Mouse (Mus musculus): ENCODE data around the gene Acvrl1.
A peak's percentile ranks its signal among the peaks of the same experiment; 100 is the strongest.

Gene Acvrl1

GRCm38 (mm10) chr15:101144176-101144575, 15.9 kb downstream of the Acvrl1 start:
- no peak for DNase-seq

- DNase-seq, result no peak
These were observed 16.5 kb downstream of the Acvrl1 start for GRCm38 (mm10) chr15:101144779-101145178.

- DNase-seq, result peak; percentile 97 to 98
These were observed 17.2 kb downstream of the Acvrl1 start for GRCm38 (mm10) chr15:101145424-101146099.

- no peak for DNase-seq
These were observed 18.0 kb downstream of the Acvrl1 start for GRCm38 (mm10) chr15:101146100-101146965.

GRCm38 (mm10) chr15:101147115-101147909, 19.0 kb downstream of the Acvrl1 start:
- no peak for DNase-seq

- no peak for DNase-seq
These were observed 19.6 kb downstream of the Acvrl1 start for GRCm38 (mm10) chr15:101147910-101148273.

GRCm38 (mm10) chr15:101148604-101149003, 20.3 kb downstream of the Acvrl1 start:
- DNase-seq, result no peak

- DNase-seq, result no peak
These were observed 23.3 kb downstream of the Acvrl1 start for GRCm38 (mm10) chr15:101151409-101152261.

GRCm38 (mm10) chr15:101154700-101155616, 26.6 kb downstream of the Acvrl1 start:
- no peak for DNase-seq

GRCm38 (mm10) chr15:101160128-101160527, 31.8 kb downstream of the Acvrl1 start:
- no peak for DNase-seq

GRCm38 (mm10) chr15:101160591-101160990, 32.3 kb downstream of the Acvrl1 start:
- peak; percentile 62 to 74 for DNase-seq

- no peak for DNase-seq
These were observed 33.2 kb downstream of the Acvrl1 start for GRCm38 (mm10) chr15:101161534-101161933.

GRCm38 (mm10) chr15:101163056-101163458, 34.7 kb downstream of the Acvrl1 start:
- DNase-seq, result peak; percentile 41 to 56

- no peak for DNase-seq
These were observed 35.5 kb downstream of the Acvrl1 start for GRCm38 (mm10) chr15:101163854-101164253.

- peak; percentile 45 to 50 for DNase-seq
These were observed 36.0 kb downstream of the Acvrl1 start for GRCm38 (mm10) chr15:101164291-101164690.

GRCm38 (mm10) chr15:101165658-101166437, 37.5 kb downstream of the Acvrl1 start:
- no peak for DNase-seq

GRCm38 (mm10) chr15:101167553-101167952, 39.2 kb downstream of the Acvrl1 start:
- no peak for DNase-seq

GRCm38 (mm10) chr15:101169910-101170309, 41.6 kb downstream of the Acvrl1 start:
- DNase-seq, result no peak

GRCm38 (mm10) chr15:101170413-101170980, 42.2 kb downstream of the Acvrl1 start:
- DNase-seq, result no peak

- DNase-seq, result no peak
These were observed 43.0 kb downstream of the Acvrl1 start for GRCm38 (mm10) chr15:101171272-101171671.

All from cerebellum, postnatal 10 days (tissue).